Mouse (Mus musculus): Measurements from ENCODE around the gene Pitpnm2.

DNA sequence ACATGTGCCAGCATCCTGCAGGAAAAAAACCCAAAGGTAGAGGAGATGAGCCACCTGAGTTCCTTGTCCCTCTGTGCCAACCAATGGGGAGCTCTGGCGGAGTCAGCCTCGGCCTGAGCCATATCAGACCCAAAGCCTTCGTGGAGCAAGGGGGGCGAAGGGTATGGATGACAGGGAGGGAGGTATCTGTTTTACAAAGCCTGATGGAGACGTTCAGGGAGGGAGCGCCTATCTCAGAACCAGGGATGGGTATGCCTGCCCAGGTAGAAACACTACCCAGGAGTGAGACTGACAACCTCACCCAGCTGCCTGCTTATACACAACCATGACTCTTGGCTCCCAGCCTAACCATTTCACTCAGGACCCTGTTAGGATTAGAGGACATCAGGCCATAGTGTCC is 33.2 kb downstream of the Pitpnm2 start:
- TF ChIP-seq CTCF (IDR thresholded peaks at IDR 0.05) (no peak), EP300 (IDR thresholded peaks at IDR 0.05) (no peak)

All from lung, postnatal 0 days (tissue).